Mouse (Mus musculus) retina, adult 2 months (tissue): Measurements from ENCODE around the gene Ston1.

Source experiments
- DNase-seq: peaks from one replicate; pipeline ENCODE4 v3.0.0-alpha.2; 2012; ENCODE audit warnings: low read depth, low spot score

The Ston1 gene

GRCm38 (mm10) chr17:88587371-88587770 lies 10.1 kb upstream of the Ston1 start:
- DNase-seq: no peak

- DNase-seq: no peak
Observed at GRCm38 (mm10) chr17:88588228-88588627, 9.3 kb upstream of the Ston1 start.

- no peak for DNase-seq
Observed at GRCm38 (mm10) chr17:88590251-88590650, 7.2 kb upstream of the Ston1 start.

- DNase-seq: no peak
Observed at GRCm38 (mm10) chr17:88595071-88595470, 2.4 kb upstream of the Ston1 start.

- DNase-seq: no peak
Observed at GRCm38 (mm10) chr17:88596068-88596467, 1.4 kb upstream of the Ston1 start.

GRCm38 (mm10) chr17:88596544-88597221 lies 801 bp upstream of the Ston1 start:
- DNase-seq: no peak

GRCm38 (mm10) chr17:88598056-88598420 lies 554 bp downstream of the Ston1 start:
- DNase-seq: no peak

GRCm38 (mm10) chr17:88598570-88599368 lies 1.3 kb downstream of the Ston1 start:
- DNase-seq: no peak

- DNase-seq: no peak
Observed at GRCm38 (mm10) chr17:88600492-88601026, 3.1 kb downstream of the Ston1 start.

- no peak for DNase-seq
Observed at GRCm38 (mm10) chr17:88603943-88604342, 6.5 kb downstream of the Ston1 start.

- DNase-seq: no peak
Observed at GRCm38 (mm10) chr17:88606056-88606455, 8.6 kb downstream of the Ston1 start.

GRCm38 (mm10) chr17:88609361-88609760 lies 11.9 kb downstream of the Ston1 start:
- DNase-seq: no peak

GRCm38 (mm10) chr17:88611057-88611456 lies 13.6 kb downstream of the Ston1 start:
- no peak for DNase-seq

GRCm38 (mm10) chr17:88613172-88613571 lies 15.7 kb downstream of the Ston1 start:
- DNase-seq: no peak

GRCm38 (mm10) chr17:88613721-88614120 lies 16.2 kb downstream of the Ston1 start:
- no peak for DNase-seq

- DNase-seq: no peak
Observed at GRCm38 (mm10) chr17:88614234-88614633, 16.8 kb downstream of the Ston1 start.

GRCm38 (mm10) chr17:88614733-88615132 lies 17.2 kb downstream of the Ston1 start:
- DNase-seq: no peak

- no peak for DNase-seq
Observed at GRCm38 (mm10) chr17:88615492-88616155, 18.1 kb downstream of the Ston1 start.

- no peak for DNase-seq
Observed at GRCm38 (mm10) chr17:88620935-88621334, 23.5 kb downstream of the Ston1 start.

GRCm38 (mm10) chr17:88621374-88621773 lies 23.9 kb downstream of the Ston1 start:
- DNase-seq: no peak

- no peak for DNase-seq
Observed at GRCm38 (mm10) chr17:88622711-88623110, 25.2 kb downstream of the Ston1 start.

GRCm38 (mm10) chr17:88624386-88624785 lies 26.9 kb downstream of the Ston1 start:
- no peak for DNase-seq
